ENCODE assay signal across 8 mouse cellular contexts in genomic region chr12:112665881-112666544, GRCm38 (mm10). TPM values are rescaled to one million over a fixed set of nuclear protein-coding genes. Genes with fewer than 3 reads are reported as not detected.
DNase-seq lines count a peak whose midpoint lies in the region; ATAC-seq and TF ChIP-seq lines count a peak whose summit lies in the region.

No protein-coding gene starts in this region.

- H3K4me1 ChIP-seq in lung, postnatal 0 days (ENCODE audit: insufficient read depth, low read depth, low read length): peaks cover 64% of the 10 kb centered on the region
- peaks cover 92% of the 10 kb centered on the region for H3K4me1 ChIP-seq in limb, embryonic 15.5 days

- TF ChIP-seq CTCF in lung, postnatal 0 days (IDR thresholded peaks at IDR 0.05): no peak; the same call in 1 of the 2 replicates

- intact Hi-C loops in heart, postnatal 36 days (cut with DNase I): no loop called here

- H3K9ac ChIP-seq in lung, postnatal 0 days (replicated peaks; ENCODE audit: low read depth): no peak overlapping the region
- 0 out of 2 replicates have a peak overlapping the region, but pooled peaks have one; percentile 28 for H3K9ac ChIP-seq in limb, embryonic 15.5 days

- no peak overlapping the region for H3K4me3 ChIP-seq in lung, postnatal 0 days (ENCODE audit: low read depth, low read length)
- no peak overlapping the region for H3K4me3 ChIP-seq in limb, embryonic 15.5 days

- H3K27ac ChIP-seq in lung, postnatal 0 days (ENCODE audit: low read length): peak overlapping the region; percentile 57
- H3K27ac ChIP-seq in limb, embryonic 15.5 days: 0 out of 2 replicates have a peak overlapping the region, but pooled peaks have one; percentile 61

- no peaks in the 10 kb centered on the region for H3K27me3 ChIP-seq in lung, postnatal 0 days (replicated peaks; ENCODE audit: insufficient read depth, low read length)
- H3K27me3 ChIP-seq in limb, embryonic 15.5 days: no peaks in the 10 kb centered on the region

- DNase-seq in heart, adult 11 months: peak; percentile 94
- DNase-seq in heart, postnatal 36 days: no peak
- DNase-seq in lung, postnatal 0 days (ENCODE audit: low spot score): no peak
- DNase-seq in lung, postnatal 36 days: no peak
- no peak for DNase-seq in B cell, adult 2 months
- DNase-seq in cerebellum, adult 18-20 months: no peak
- no peak for DNase-seq in cerebellum, adult 9-11 months

- ATAC-seq in lung, postnatal 0 days: no peak
- no peak for ATAC-seq in limb, embryonic 15.5 days (ENCODE audit: insufficient number of reproducible peaks, low FRiP score, low TSS enrichment, low read depth)

- no peaks in the 10 kb centered on the region for H3K9me3 ChIP-seq in lung, postnatal 0 days (ENCODE audit: low read length)
- H3K9me3 ChIP-seq in limb, embryonic 15.5 days: no peaks in the 10 kb centered on the region

- H3K4me2 ChIP-seq in lung, postnatal 0 days (replicated peaks; ENCODE audit: low read depth, low read length): 0 out of 2 replicates have a peak overlapping the region, but pooled peaks have one; percentile 5
- no peak overlapping the region for H3K4me2 ChIP-seq in limb, embryonic 15.5 days

- H3K36me3 ChIP-seq in lung, postnatal 0 days (ENCODE audit: insufficient read depth, low read length): peaks cover 16% of the 10 kb centered on the region
- H3K36me3 ChIP-seq in limb, embryonic 15.5 days: peaks cover 87% of the 10 kb centered on the region

- 58% methylated on average over 8 of the region's 9 CpGs for WGBS in lung, postnatal 0 days
- WGBS in limb, embryonic 15.5 days: 81% methylated on average over 9 of the region's 9 CpGs

- TF ChIP-seq EP300 in lung, postnatal 0 days (IDR thresholded peaks at IDR 0.05): no peak

RNA-seq across cellular contexts. Expression of gene Akt1, which starts 8.7 kb away (rescaled TPM):
- 100 to 1,000 TPM; 184 to 212 TPM for total RNA-seq in heart, postnatal 36 days (2021)
- polyA plus RNA-seq in lung, postnatal 0 days (2015; fragmentation: Nextera tagmentation; extraction: Ambion mirVana): 78.8 and 91.3 TPM in 2 replicates
- 75.1 and 86.0 TPM in 2 replicates for polyA plus RNA-seq in limb, embryonic 15.5 days (2015; fragmentation: Nextera tagmentation; extraction: Ambion mirVana)

RNA-seq across cellular contexts. Expression of gene Zbtb42, which starts 12.6 kb away (rescaled TPM):
- total RNA-seq in heart, postnatal 36 days (2021): 1 to 10 TPM; 4.7 to 5.7 TPM
- 14.0 and 14.6 TPM in 2 replicates for polyA plus RNA-seq in lung, postnatal 0 days (2015; fragmentation: Nextera tagmentation; extraction: Ambion mirVana)
- 3.4 and 3.7 TPM in 2 replicates for polyA plus RNA-seq in limb, embryonic 15.5 days (2015; fragmentation: Nextera tagmentation; extraction: Ambion mirVana)

RNA-seq across cellular contexts. Expression of gene Siva1, which starts 21.5 kb away (rescaled TPM):
- 10 to 100 TPM; 29.4 to 31.0 TPM for total RNA-seq in heart, postnatal 36 days (2021)
- polyA plus RNA-seq in lung, postnatal 0 days (2015; fragmentation: Nextera tagmentation; extraction: Ambion mirVana): 130 and 152 TPM in 2 replicates
- polyA plus RNA-seq in limb, embryonic 15.5 days (2015; fragmentation: Nextera tagmentation; extraction: Ambion mirVana): 195 and 218 TPM in 2 replicates

RNA-seq across cellular contexts. Expression of gene Adssl1, which starts 46.2 kb away (rescaled TPM):
- 100 to 1,000 TPM; 162 to 165 TPM for total RNA-seq in heart, postnatal 36 days (2021)
- polyA plus RNA-seq in lung, postnatal 0 days (2015; fragmentation: Nextera tagmentation; extraction: Ambion mirVana): 29.9 and 43.0 TPM in 2 replicates
- polyA plus RNA-seq in limb, embryonic 15.5 days (2015; fragmentation: Nextera tagmentation; extraction: Ambion mirVana): 11.6 and 27.2 TPM in 2 replicates

RNA-seq across cellular contexts. Expression of gene Cep170b, which starts 54.2 kb away (rescaled TPM):
- 10 to 100 TPM in 1 of 2 experiments, 1 to 10 TPM in 1; 9.2 to 11.3 TPM for total RNA-seq in heart, postnatal 36 days (2021)
- polyA plus RNA-seq in lung, postnatal 0 days (2015; fragmentation: Nextera tagmentation; extraction: Ambion mirVana): 17.5 and 20.8 TPM in 2 replicates
- polyA plus RNA-seq in limb, embryonic 15.5 days (2015; fragmentation: Nextera tagmentation; extraction: Ambion mirVana): 24.0 and 26.7 TPM in 2 replicates
